Mouse (Mus musculus) ES-Bruce4 (cell line): Measurements from ENCODE around the gene Atp5h. TPM values are rescaled to one million over a fixed set of nuclear protein-coding genes. Genes with fewer than 3 reads are reported as not detected.
A peak's percentile ranks its signal among the peaks of the same experiment; 100 is the strongest.

Source experiments
- H3K27ac ChIP-seq: 2 replicates; pipeline ENCODE4 v1.5.1; 2012; ENCODE audit warnings: low read length, inconsistent platforms; ENCODE audit not compliant: insufficient read depth
- H3K27me3 ChIP-seq: 2 replicates; pipeline ENCODE4 v1.6.1; 2012; ENCODE audit warnings: mild to moderate bottlenecking, low read length, inconsistent platforms; ENCODE audit not compliant: control insufficient read depth, poor library complexity, insufficient read depth, severe bottlenecking
- H3K36me3 ChIP-seq: 2 replicates; pipeline ENCODE4 v1.6.1; 2012; ENCODE audit warnings: inconsistent platforms, mild to moderate bottlenecking, low read length, moderate library complexity; ENCODE audit not compliant: control insufficient read depth, poor library complexity, insufficient read depth, severe bottlenecking
- H3K4me1 ChIP-seq: one replicate; pipeline ENCODE4 v1.8.1; 2011; ENCODE audit warnings: low read length; ENCODE audit not compliant: control insufficient read depth, insufficient read depth
- H3K4me3 ChIP-seq: 2 replicates; pipeline ENCODE4 v1.5.1; 2011; ENCODE audit warnings: low read depth, mild to moderate bottlenecking, low read length
- H3K9ac ChIP-seq: 2 replicates; pipeline ENCODE4 v1.6.1; 2012; ENCODE audit warnings: low read depth, mild to moderate bottlenecking, inconsistent platforms; ENCODE audit not compliant: poor library complexity, severe bottlenecking
- H3K9me3 ChIP-seq: replicated peaks from 2 replicates; pipeline ENCODE4 v1.6.1; 2012; ENCODE audit warnings: mild to moderate bottlenecking, low read length, inconsistent platforms; ENCODE audit not compliant: control insufficient read depth, poor library complexity, insufficient read depth, severe bottlenecking
- CTCF ChIP-seq: IDR thresholded peaks from one replicate; pipeline ENCODE4 v1.8.1; 2011; ENCODE audit warnings: low read depth, low read length
- EP300 ChIP-seq: IDR thresholded peaks from 2 replicates; pipeline ENCODE4 v1.6.1; 2011; ENCODE audit warnings: low read depth, low read length; ENCODE audit not compliant: insufficient read depth
- POLR2A ChIP-seq: IDR thresholded peaks from one replicate; pipeline ENCODE4 v1.8.1; 2011; ENCODE audit warnings: low read length; ENCODE audit not compliant: insufficient read depth
- polyA plus RNA-seq: library from polyadenylated mRNA; stranded (reverse); fragments of >200 nt; gene quantifications from 2 replicates; pipeline ENCODE4 v1.2.4, GENCODE M21; 2011; ENCODE audit warnings: low read depth; ENCODE audit not compliant: missing spikeins, insufficient read depth, insufficient read length

Atp5h gene
- polyA plus RNA-seq, 1 experiment: 340 TPM

- TF ChIP-seq EP300 (no peak), CTCF (no peak), POLR2A (no peak)
- no peaks in the 10 kb centered on the region for H3K36me3 ChIP-seq
- no peaks in the 10 kb centered on the region for H3K9me3 ChIP-seq
- H3K27ac ChIP-seq: no peak overlapping the region
- no peaks in the 10 kb centered on the region for H3K4me1 ChIP-seq
- H3K4me3 ChIP-seq: no peak overlapping the region
- no peak overlapping the region for H3K9ac ChIP-seq
- H3K27me3 ChIP-seq: peaks cover 5% of the 10 kb centered on the region; the same call in 1 of the 2 replicates
Observed at GRCm38 (mm10) chr11:115372015-115372414, 47.7 kb downstream of the Atp5h start.

- peaks cover 6% of the 10 kb centered on the region; the same call in 1 of the 2 replicates for H3K27me3 ChIP-seq
- H3K27ac ChIP-seq: no peak overlapping the region
- H3K4me1 ChIP-seq: no peaks in the 10 kb centered on the region
- no peak overlapping the region for H3K9ac ChIP-seq
- no peak for TF ChIP-seq EP300
- no peak for TF ChIP-seq CTCF
- H3K9me3 ChIP-seq: no peaks in the 10 kb centered on the region
- H3K36me3 ChIP-seq: no peaks in the 10 kb centered on the region
- no peak overlapping the region for H3K4me3 ChIP-seq
Observed at GRCm38 (mm10) chr11:115371354-115371753, 48.4 kb downstream of the Atp5h start.

- peaks cover 6% of the 10 kb centered on the region; the same call in 1 of the 2 replicates for H3K27me3 ChIP-seq
Observed at GRCm38 (mm10) chr11:115370368-115370767, 49.4 kb downstream of the Atp5h start.

GRCm38 (mm10) chr11:115367395-115367944, 52.3 kb downstream of the Atp5h start, which contains the start of gene Hid1:
TSS of gene Hid1 (minus strand) at chr11:115367756.
- Histone ChIP-seq H3K4me3 (peak within 1 kb of the TSS; percentile 91), H3K9ac (peak within 1 kb of the TSS; percentile 81), H3K27ac (no peak within 1 kb of the TSS), H3K36me3 (no peaks in the 10 kb centered on the region), H3K27me3 (peaks cover 6% of the 10 kb centered on the region; the same call in 1 of the 2 replicates), H3K4me1 (no peaks in the 10 kb centered on the region), H3K9me3 (no peaks in the 10 kb centered on the region)
- TF ChIP-seq CTCF (no peak), POLR2A (peak; percentile 20)

More at GRCm38 (mm10) chr11:115370368-115370767, 49.4 kb downstream of the Atp5h start:
- Histone ChIP-seq H3K4me3 (no peak overlapping the region), H3K36me3 (no peaks in the 10 kb centered on the region), H3K27ac (no peak overlapping the region), H3K4me1 (no peaks in the 10 kb centered on the region), H3K9ac (no peak overlapping the region), H3K9me3 (no peaks in the 10 kb centered on the region)
- TF ChIP-seq POLR2A (no peak), EP300 (no peak), CTCF (no peak)

- Histone ChIP-seq H3K36me3 (no peaks in the 10 kb centered on the region), H3K4me1 (no peaks in the 10 kb centered on the region), H3K4me3 (peak overlapping the region; percentile 91), H3K27me3 (peaks cover 6% of the 10 kb centered on the region; the same call in 1 of the 2 replicates), H3K9me3 (no peaks in the 10 kb centered on the region), H3K9ac (peak overlapping the region; percentile 81), H3K27ac (no peak overlapping the region)
- TF ChIP-seq CTCF (no peak), EP300 (no peak), POLR2A (no peak)
Observed at GRCm38 (mm10) chr11:115366706-115367394, 52.9 kb downstream of the Atp5h start.

GRCm38 (mm10) chr11:115366039-115366705, 53.6 kb downstream of the Atp5h start:
- Histone ChIP-seq H3K27me3 (peaks cover 6% of the 10 kb centered on the region; the same call in 1 of the 2 replicates), H3K9me3 (no peaks in the 10 kb centered on the region), H3K27ac (no peak overlapping the region), H3K9ac (no peak overlapping the region), H3K36me3 (no peaks in the 10 kb centered on the region), H3K4me1 (no peaks in the 10 kb centered on the region), H3K4me3 (no peak overlapping the region)
- TF ChIP-seq EP300: no peak
- TF ChIP-seq CTCF: no peak
- TF ChIP-seq POLR2A: no peak

Other genes with a start within 250 kb of the Atp5h start
- 4.8 and 8.0 TPM in 2 replicates for gene Tmem104, start 232.5 kb downstream of the Atp5h start, polyA plus RNA-seq
- gene Nat9, start 232.1 kb downstream of the Atp5h start, polyA plus RNA-seq: 13.1 and 16.2 TPM in 2 replicates
- 0.13 TPM in 1 of 2 replicates, not detected in the other for gene Grin2c, start 152.7 kb downstream of the Atp5h start, polyA plus RNA-seq
- 11.6 and 12.8 TPM in 2 replicates for gene Fdxr, start 142.9 kb downstream of the Atp5h start, polyA plus RNA-seq
- 6.7 and 7.1 TPM in 2 replicates for gene Fads6, start 122.3 kb downstream of the Atp5h start, polyA plus RNA-seq
- not detected in 2 replicates for gene Otop2, start 112.8 kb downstream of the Atp5h start, polyA plus RNA-seq
- gene Ush1g, start 97.9 kb downstream of the Atp5h start, polyA plus RNA-seq: 0.24 and 0.33 TPM in 2 replicates
- gene Otop3, start 85.2 kb downstream of the Atp5h start, polyA plus RNA-seq: not detected in 2 replicates
- gene Hid1, start 52.2 kb downstream of the Atp5h start, polyA plus RNA-seq: 2.5 and 3.2 TPM in 2 replicates
- 12.3 and 14.1 TPM in 2 replicates for gene Cdr2l, start 38.0 kb downstream of the Atp5h start, polyA plus RNA-seq
- 50.9 and 60.6 TPM in 2 replicates for gene Mrpl58, start 16.2 kb downstream of the Atp5h start, polyA plus RNA-seq
- 22.9 and 26.4 TPM in 2 replicates for gene Kctd2, start 166 bp upstream of the Atp5h start, polyA plus RNA-seq
- not detected in 2 replicates for gene Trim80, start 20.6 kb upstream of the Atp5h start, polyA plus RNA-seq
- not detected in 2 replicates for gene Slc16a5, start 42.5 kb upstream of the Atp5h start, polyA plus RNA-seq
- 3.0 and 3.6 TPM in 2 replicates for gene Armc7, start 55.7 kb upstream of the Atp5h start, polyA plus RNA-seq
- 42.7 and 43.2 TPM in 2 replicates for gene Nt5c, start 71.9 kb upstream of the Atp5h start, polyA plus RNA-seq
- gene Jpt1, start 94.4 kb upstream of the Atp5h start, polyA plus RNA-seq: 163 and 173 TPM in 2 replicates
- gene Sumo2, start 116.3 kb upstream of the Atp5h start, polyA plus RNA-seq: 1,012 and 1,017 TPM in 2 replicates
- 99.9 and 103 TPM in 2 replicates for gene Nup85, start 144.5 kb upstream of the Atp5h start, polyA plus RNA-seq
- 29.3 and 35.5 TPM in 2 replicates for gene Mrps7, start 184.0 kb upstream of the Atp5h start, polyA plus RNA-seq
- 69.3 and 79.4 TPM in 2 replicates for gene Gga3, start 184.1 kb upstream of the Atp5h start, polyA plus RNA-seq
- gene Mif4gd, start 193.0 kb upstream of the Atp5h start, polyA plus RNA-seq: 50.4 and 55.0 TPM in 2 replicates
- gene Slc25a19, start 208.3 kb upstream of the Atp5h start, polyA plus RNA-seq: 34.7 and 35.8 TPM in 2 replicates